Mouse (Mus musculus) heart, embryonic 15.5 days (tissue): ENCODE data around the gene Atp13a3. TPM values are rescaled to one million over a fixed set of nuclear protein-coding genes. Genes with fewer than 3 reads are reported as not detected.

ENCODE experiments used
- ATAC-seq: fragments of 200-750 bp; cut with Nextera tagmentation; replicated peaks from 2 replicates; pipeline ENCODE4 v1.8.0; 2017; ENCODE audit warnings: low read depth, moderate TSS enrichment; ENCODE audit not compliant: insufficient number of reproducible peaks, insufficient read depth, low FRiP score
- H3K27ac ChIP-seq: fragments of 300-500 bp; sonication (generic); 2 replicates; pipeline ENCODE4 v1.5.1; 2015; ENCODE audit warnings: mild to moderate bottlenecking, inconsistent platforms
- H3K27me3 ChIP-seq: fragments of 300-500 bp; sonication (generic); 2 replicates; pipeline ENCODE4 v1.6.1; 2015; ENCODE audit warnings: inconsistent platforms
- H3K36me3 ChIP-seq: fragments of 300-500 bp; sonication (generic); 2 replicates; pipeline ENCODE4 v1.6.1; 2015; ENCODE audit warnings: mild to moderate bottlenecking, inconsistent platforms
- H3K4me1 ChIP-seq: fragments of 300-500 bp; sonication (generic); replicated peaks from 2 replicates; pipeline ENCODE4 v1.6.1; 2015; ENCODE audit warnings: inconsistent platforms
- H3K4me2 ChIP-seq: fragments of 300-500 bp; sonication (generic); 2 replicates; pipeline ENCODE4 v1.6.1; 2015; ENCODE audit warnings: inconsistent platforms, mild to moderate bottlenecking, moderate library complexity
- H3K4me3 ChIP-seq: fragments of 300-500 bp; sonication (generic); 2 replicates; pipeline ENCODE4 v1.5.1; 2015; ENCODE audit warnings: mild to moderate bottlenecking, inconsistent platforms
- H3K9ac ChIP-seq: fragments of 300-500 bp; sonication (generic); 2 replicates; pipeline ENCODE4 v1.6.1; 2015; ENCODE audit warnings: mild to moderate bottlenecking, inconsistent platforms
- H3K9me3 ChIP-seq: fragments of 300-500 bp; sonication (generic); replicated peaks from 2 replicates; pipeline ENCODE4 v1.6.1; 2016; ENCODE audit warnings: inconsistent platforms
- WGBS: fragments of 180-500 bp; shearing (Covaris S2); methylation state at CpG from one replicate; pipeline ENCODE4 v1.1.7; 2015; ENCODE audit warnings: mixed read lengths; 5-methylcytosine and 5-hydroxymethylcytosine counted together
- polyA plus RNA-seq: library from polyadenylated mRNA; unstranded; fragments of >200 nt; fragmentation: Nextera tagmentation; extraction: Ambion mirVana; gene quantifications from 2 replicates; pipeline ENCODE4 v1.2.1, GENCODE M21; 2015

The Atp13a3 gene
- polyA plus RNA-seq, 1 experiment from 2014 or later, result 8.4 TPM

DNA sequence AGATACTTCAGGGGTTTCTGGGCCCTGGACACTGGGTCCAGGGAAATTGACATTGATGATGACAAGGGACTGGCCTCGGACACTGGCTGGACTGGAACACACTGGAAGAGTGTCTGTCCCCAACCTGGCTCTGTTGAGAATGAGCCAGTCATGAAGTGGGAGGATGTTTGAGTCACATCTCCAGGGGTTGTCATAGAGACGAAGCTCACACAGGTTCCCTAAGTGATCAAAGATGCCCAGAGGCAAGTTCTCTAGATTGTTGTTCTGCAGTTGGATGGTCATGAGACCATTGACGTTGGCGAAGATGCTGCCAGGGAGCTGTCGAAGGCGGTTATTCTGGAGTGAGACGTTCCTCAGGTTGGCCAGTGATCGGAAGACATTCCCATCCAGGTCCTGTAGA lies 132.7 kb downstream of the Atp13a3 start:
- H3K27me3 ChIP-seq, result 0 out of 2 replicates have a peak, but pooled peaks cover 5% of the 10 kb centered on the region
- no peak overlapping the region for H3K4me3 ChIP-seq
- no peak overlapping the region for H3K4me2 ChIP-seq
- H3K9me3 ChIP-seq, result no peaks in the 10 kb centered on the region
- no peak overlapping the region for H3K9ac ChIP-seq
- peaks cover 10% of the 10 kb centered on the region; the same call in 1 of the 2 replicates for H3K4me1 ChIP-seq
- H3K36me3 ChIP-seq, result no peaks in the 10 kb centered on the region
- H3K27ac ChIP-seq, result no peak overlapping the region
- WGBS, result 90% methylated on average over 8 of the region's 8 CpGs
- no peak for ATAC-seq

DNA sequence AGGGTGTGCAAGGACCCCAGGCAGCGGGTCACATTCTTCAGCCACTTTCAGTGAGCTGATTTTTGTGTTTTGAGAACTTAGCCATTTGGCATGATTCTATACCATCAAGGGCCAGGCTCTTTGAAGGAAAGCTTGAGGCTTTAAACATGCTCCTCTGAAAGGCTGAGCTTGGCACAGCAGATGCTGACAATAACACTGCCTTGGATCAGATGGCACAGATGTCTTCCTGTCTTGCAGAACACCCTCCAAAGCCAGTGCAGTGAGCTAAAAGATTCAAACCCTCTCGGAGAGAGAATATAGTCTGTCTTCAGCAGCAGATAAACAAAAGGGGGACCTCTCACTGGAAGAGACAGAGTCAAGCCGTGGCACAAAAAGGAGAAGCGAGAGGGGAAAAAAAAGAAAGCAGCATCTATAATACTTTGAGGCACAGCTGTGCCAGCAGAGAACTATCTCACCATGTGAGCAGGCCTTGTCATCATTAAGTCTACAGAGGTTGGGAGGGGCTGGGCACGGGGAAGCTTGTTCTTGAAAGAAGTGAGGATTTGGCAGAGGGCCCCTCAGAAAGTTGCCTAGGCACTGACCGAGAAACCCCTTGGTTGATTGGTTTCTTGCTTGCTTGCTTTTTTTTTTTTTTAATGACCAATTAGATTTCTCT lies 133.7 kb downstream of the Atp13a3 start:
- no peaks in the 10 kb centered on the region for H3K36me3 ChIP-seq
- 0 out of 2 replicates have a peak, but pooled peaks cover 5% of the 10 kb centered on the region for H3K27me3 ChIP-seq
- no peaks in the 10 kb centered on the region for H3K9me3 ChIP-seq
- no peak overlapping the region for H3K4me3 ChIP-seq
- H3K4me1 ChIP-seq, result peaks cover 10% of the 10 kb centered on the region; the same call in 1 of the 2 replicates
- H3K4me2 ChIP-seq, result no peak overlapping the region
- no peak for ATAC-seq
- no peak overlapping the region for H3K27ac ChIP-seq
- 61% methylated on average over 6 of the region's 6 CpGs for WGBS
- H3K9ac ChIP-seq, result no peak overlapping the region

DNA sequence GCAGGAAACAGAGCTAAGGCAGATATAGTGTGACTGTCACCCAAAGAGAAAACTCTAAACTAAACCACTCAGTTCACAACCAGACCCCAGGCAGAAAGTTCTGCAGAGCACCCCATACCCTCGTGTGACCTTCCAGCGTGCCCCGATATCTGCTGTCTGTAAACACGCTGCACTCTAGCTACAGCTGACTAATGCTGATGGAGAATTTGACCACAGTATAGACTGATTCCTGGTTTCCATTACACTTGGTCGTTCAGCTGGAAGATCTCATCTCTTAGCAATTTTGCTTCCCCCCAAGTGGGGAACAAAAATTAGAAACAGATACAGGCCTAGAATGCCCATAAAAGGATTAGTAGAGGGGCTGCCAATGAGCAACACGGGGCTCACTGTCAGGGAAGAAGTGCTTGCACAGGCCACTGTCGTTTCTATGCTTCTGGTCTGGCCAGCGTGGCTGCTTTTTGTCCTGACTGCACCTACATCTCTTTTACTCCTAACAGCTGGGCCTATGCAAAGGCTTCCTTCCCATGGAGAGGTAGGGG lies 134.5 kb downstream of the Atp13a3 start:
- WGBS, result 49% methylated on average over 8 of the region's 8 CpGs
- Histone ChIP-seq H3K36me3 (no peaks in the 10 kb centered on the region), H3K27ac (peak overlapping the region; percentile 33; the same call in 1 of the 2 replicates), H3K4me2 (no peak overlapping the region), H3K27me3 (0 out of 2 replicates have a peak, but pooled peaks cover 5% of the 10 kb centered on the region), H3K4me1 (peaks cover 10% of the 10 kb centered on the region; the same call in 1 of the 2 replicates), H3K9ac (no peak overlapping the region), H3K9me3 (no peaks in the 10 kb centered on the region), H3K4me3 (no peak overlapping the region)
- no peak for ATAC-seq

DNA sequence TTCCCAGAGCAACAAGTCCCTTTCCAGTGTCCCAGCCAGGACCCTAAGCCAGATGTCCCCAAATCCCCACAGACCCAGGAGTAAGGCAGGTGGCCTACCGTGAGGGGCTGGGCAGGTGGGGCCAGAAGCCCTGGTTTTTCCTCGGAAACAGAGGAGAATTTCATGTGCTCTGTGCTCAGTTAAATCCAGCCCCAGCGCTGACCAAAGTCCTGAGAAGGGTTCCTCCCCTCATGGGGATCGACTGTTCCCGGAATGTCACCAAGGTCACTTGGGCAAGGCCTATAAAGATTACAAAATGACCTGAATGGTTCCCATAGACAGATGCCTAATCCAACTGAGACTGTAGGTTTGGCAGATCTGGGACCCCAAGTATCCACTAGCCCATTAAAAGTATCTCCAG lies 138.4 kb downstream of the Atp13a3 start, which contains the start of gene Cpn2:
Gene Cpn2, minus strand, starts transcription at position 141 of the 400 bp plus-strand sequence.
- no peaks in the 10 kb centered on the region for H3K9me3 ChIP-seq
- peaks cover 5% of the 10 kb centered on the region; the same call in 1 of the 2 replicates for H3K4me1 ChIP-seq
- no peak within 1 kb of the TSS for H3K27ac ChIP-seq
- H3K36me3 ChIP-seq, result no peaks in the 10 kb centered on the region
- no peak for ATAC-seq
- H3K9ac ChIP-seq, result no peak within 1 kb of the TSS
- H3K27me3 ChIP-seq, result 0 out of 2 replicates have a peak, but pooled peaks cover 5% of the 10 kb centered on the region
- H3K4me3 ChIP-seq, result no peak within 1 kb of the TSS
- 61% methylated on average over 5 of the region's 5 CpGs for WGBS
- no peak within 1 kb of the TSS for H3K4me2 ChIP-seq

DNA sequence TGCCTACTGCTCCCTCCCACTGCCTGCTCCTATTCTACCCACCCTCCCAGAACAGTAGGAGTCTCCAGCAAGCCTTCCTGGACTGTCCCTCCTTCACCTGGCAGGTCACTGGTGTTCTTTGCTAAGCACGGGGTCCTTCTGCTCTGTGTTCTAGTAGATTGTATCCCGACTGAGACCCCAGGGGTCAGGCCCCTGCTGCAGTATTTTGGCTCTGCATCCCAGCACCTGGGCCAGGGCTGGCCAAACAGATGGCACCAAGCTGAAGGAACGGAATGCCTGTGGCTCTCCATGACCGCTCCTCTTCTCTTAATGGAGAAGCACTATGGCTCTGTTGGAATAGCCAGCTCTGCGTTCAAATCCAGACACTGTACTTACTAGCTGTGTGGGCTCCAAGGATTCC lies 139.2 kb downstream of the Atp13a3 start:
- Histone ChIP-seq H3K27me3 (0 out of 2 replicates have a peak, but pooled peaks cover 5% of the 10 kb centered on the region), H3K36me3 (no peaks in the 10 kb centered on the region), H3K4me2 (no peak overlapping the region), H3K9ac (no peak overlapping the region), H3K9me3 (no peaks in the 10 kb centered on the region), H3K4me3 (no peak overlapping the region), H3K4me1 (peaks cover 2% of the 10 kb centered on the region; the same call in 1 of the 2 replicates), H3K27ac (no peak overlapping the region)
- 78% methylated on average over 5 of the region's 5 CpGs for WGBS
- no peak for ATAC-seq

DNA sequence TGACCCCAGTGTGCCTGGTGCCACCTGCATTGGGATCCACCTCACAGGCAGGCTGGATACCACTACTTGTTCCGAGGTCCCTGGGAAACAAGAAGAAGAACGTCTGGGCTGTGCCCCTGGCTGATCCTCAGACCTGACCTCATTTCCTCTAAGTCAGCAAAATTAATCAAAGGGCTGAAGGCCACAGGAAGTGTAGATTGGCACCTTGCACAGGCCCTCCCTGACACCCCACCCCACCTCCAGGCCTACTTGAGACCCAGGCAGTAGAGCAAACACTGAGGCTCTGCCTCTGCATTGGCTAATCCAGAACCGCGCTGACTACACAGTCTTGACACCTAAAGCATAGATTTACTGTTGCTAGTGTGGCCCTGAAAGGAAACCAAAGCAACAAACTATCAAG lies 140.2 kb downstream of the Atp13a3 start:
- H3K4me1 ChIP-seq, result no peaks in the 10 kb centered on the region
- no peak overlapping the region for H3K9ac ChIP-seq
- H3K27me3 ChIP-seq, result 0 out of 2 replicates have a peak, but pooled peaks cover 9% of the 10 kb centered on the region
- no peaks in the 10 kb centered on the region for H3K9me3 ChIP-seq
- no peak overlapping the region for H3K4me3 ChIP-seq
- no peak overlapping the region for H3K4me2 ChIP-seq
- 68% methylated on average over 4 of the region's 4 CpGs for WGBS
- no peak overlapping the region for H3K27ac ChIP-seq
- no peaks in the 10 kb centered on the region for H3K36me3 ChIP-seq
- no peak for ATAC-seq

DNA sequence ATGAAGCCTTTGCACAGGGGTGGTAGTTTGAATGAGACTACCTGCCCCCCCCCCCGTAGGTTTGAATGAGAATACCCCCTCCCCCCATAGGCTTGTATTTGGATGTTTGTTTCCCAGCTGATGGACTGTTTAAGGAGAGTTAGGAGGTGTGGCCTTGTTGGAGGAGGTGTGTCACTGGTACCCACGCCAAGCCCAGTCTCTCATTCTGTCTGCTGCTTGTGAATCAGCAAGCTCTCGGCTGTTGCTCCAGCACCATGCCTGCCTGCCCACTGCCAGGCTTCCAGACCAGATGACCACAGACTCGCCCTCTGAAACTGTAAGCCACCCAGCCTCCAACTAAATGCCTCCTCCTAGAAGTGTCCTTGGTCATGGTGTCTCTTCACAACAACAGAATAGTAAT lies 142.6 kb downstream of the Atp13a3 start:
- Histone ChIP-seq H3K27ac (no peak overlapping the region), H3K36me3 (no peaks in the 10 kb centered on the region), H3K4me2 (no peak overlapping the region), H3K4me1 (peaks cover 11% of the 10 kb centered on the region), H3K9ac (no peak overlapping the region), H3K9me3 (no peaks in the 10 kb centered on the region), H3K4me3 (no peak overlapping the region), H3K27me3 (0 out of 2 replicates have a peak, but pooled peaks cover 9% of the 10 kb centered on the region)
- ATAC-seq, result no peak
- WGBS, result 55% methylated on average over 4 of the region's 4 CpGs

DNA sequence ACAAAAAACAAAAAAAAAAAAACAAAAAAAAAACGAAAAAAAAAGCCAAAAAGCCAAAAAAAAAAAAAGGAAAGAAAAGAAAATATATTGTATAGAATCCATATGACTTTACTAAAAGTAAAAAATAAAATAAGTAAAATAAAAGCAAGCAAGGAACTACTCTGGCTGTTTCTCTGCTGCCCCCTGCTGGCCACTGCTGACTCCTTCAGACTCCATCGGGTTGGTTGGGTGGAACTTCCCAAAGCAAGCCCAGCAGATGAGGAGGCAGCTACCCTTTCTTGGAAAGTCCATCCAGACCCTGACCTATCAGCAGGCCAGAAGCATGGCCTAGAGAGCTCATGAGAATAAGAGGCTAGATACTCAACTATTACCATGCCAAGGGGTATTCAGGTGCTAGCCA lies 143.1 kb downstream of the Atp13a3 start:
- Histone ChIP-seq H3K36me3 (no peaks in the 10 kb centered on the region), H3K9ac (no peak overlapping the region), H3K27ac (no peak overlapping the region), H3K27me3 (0 out of 2 replicates have a peak, but pooled peaks cover 9% of the 10 kb centered on the region), H3K4me1 (peaks cover 11% of the 10 kb centered on the region), H3K9me3 (no peaks in the 10 kb centered on the region), H3K4me3 (no peak overlapping the region), H3K4me2 (no peak overlapping the region)
- 0% methylated on average over 2 of the region's 2 CpGs for WGBS
- no peak for ATAC-seq

Other genes with a start within 250 kb of the Atp13a3 start
- gene Cpn2, start 138.5 kb downstream of the Atp13a3 start, polyA plus RNA-seq, result not detected in 2 replicates
- 0.26 and 0.28 TPM in 2 replicates for gene Lrrc15, start 122.7 kb downstream of the Atp13a3 start, polyA plus RNA-seq
- gene Gp5, start 95.2 kb downstream of the Atp13a3 start, polyA plus RNA-seq, result 1.3 and 1.6 TPM in 2 replicates
- gene Tmem44, start 144.9 kb upstream of the Atp13a3 start, polyA plus RNA-seq, result 19.3 and 22.2 TPM in 2 replicates
- 34.8 and 36.2 TPM in 2 replicates for gene Lsg1, start 181.6 kb upstream of the Atp13a3 start, polyA plus RNA-seq
- gene Fam43a, start 193.7 kb upstream of the Atp13a3 start, polyA plus RNA-seq, result 17.5 and 20.5 TPM in 2 replicates